Mouse (Mus musculus): Measurements from ENCODE around the gene Hnrnpr.

The Hnrnpr gene

DNA sequence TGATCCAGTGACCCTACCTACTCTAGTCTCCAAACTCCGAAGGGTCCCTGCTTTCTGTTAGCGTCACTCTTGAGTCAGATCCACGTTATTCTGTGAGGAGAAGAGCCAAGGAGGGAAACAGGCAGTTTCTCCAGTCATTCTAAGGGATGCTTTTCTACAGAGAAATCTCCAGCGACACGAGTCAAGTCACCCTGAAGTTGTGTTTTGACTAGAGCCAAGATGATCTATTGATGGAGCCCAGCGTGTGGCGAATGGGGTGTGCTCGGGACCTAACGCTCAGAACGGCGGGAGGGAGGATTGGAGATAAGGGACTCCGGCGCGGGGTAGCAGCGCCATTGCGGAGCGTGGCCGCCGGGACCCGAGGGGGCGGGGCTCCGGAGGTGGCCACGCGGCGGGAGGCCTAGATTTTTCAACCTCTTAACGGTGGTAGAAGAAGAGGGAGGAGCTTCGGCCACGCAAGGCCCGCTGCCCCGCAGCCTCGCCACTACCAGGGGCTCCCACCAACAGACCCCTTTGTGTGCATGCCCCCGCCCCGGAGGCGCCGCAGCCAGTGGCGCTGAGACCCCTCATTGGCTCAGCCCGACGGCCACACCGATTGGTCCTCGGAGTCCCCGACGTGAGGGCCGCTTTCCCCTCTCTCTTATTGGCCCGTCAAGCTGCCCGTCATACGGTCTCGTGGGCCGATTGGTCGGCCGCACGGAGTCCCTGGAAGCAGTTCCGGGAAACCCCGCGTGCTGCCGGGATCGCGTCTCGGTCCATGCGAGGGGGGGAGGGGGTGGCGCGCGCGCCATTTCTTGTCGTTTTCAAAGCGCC, at the start of gene Hnrnpr:
Hnrnpr (plus strand) TSS at position 714 of the 813 bp plus-strand sequence.
- DNase-seq = peak; percentile 100

DNA sequence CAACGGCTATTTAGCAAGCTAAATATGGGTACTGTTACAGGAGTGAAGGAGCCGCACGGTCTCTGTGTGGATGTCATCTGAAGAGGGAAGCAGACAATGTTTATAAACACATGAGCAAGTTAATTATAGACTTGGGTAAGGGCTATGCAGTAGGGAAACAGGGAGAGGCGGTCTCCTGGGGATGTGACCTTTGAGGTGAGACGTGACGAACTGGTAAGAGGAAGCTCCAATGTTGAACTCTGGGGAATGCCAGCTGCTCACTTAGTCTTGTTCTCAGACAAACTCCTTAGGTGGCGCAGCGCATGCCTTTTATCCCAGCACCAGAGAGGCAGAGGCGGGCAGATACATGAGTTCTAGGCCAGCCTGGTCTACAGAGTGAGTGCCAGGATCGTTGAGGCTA, 48.8 kb upstream of the Hnrnpr start:
- peak; percentile 50 for DNase-seq

DNA sequence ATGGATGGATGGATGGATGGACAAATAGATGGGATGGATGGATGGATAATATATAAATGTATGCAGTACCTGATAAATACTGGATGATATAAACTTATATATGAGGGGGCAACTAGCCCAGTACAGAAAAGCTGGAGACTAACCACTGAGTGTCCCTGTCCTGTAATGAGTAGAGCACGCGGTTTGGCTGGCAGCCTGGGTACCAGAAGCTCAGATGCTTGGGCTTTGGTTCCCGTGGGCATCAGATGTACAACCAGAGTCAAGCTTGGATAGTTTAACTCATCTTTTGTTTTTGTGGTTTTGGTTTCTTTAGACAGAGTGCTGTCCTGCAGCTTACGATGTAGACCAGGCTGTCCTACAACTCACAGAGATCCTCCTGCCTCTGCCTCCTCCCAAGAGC, 47.2 kb upstream of the Hnrnpr start:
- no peak for DNase-seq

DNA sequence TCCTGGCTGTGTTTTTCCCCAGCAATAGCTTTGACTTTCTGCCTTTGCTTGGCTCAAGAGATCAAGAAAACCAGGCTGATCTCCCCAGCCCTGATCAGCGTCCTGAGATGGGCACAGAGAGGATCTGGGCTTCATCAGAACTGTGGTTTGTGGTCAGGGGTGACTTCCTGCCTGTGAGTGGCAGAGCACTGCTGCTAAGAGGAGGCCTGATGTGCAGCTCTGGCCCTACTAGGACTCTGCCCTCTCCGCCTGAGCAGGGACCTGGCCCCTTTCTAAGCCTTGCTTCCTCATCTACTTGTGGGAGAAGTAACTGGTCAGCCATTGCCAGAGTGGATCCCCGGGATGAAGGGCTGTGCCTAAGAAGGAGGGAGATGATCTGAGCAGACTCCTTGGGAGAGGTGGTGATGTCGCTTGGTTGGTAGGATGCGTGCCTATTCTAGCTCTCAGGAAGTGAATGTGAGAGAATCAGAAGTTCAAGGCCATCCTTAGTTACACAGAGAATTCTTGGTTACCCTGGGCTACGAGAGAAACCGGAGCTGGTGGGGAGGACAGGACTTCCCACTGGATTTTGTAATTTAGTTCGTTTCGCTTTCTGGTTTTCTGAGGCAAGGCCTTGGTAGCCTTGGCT, 43.9 kb upstream of the Hnrnpr start:
- DNase-seq = no peak

DNA sequence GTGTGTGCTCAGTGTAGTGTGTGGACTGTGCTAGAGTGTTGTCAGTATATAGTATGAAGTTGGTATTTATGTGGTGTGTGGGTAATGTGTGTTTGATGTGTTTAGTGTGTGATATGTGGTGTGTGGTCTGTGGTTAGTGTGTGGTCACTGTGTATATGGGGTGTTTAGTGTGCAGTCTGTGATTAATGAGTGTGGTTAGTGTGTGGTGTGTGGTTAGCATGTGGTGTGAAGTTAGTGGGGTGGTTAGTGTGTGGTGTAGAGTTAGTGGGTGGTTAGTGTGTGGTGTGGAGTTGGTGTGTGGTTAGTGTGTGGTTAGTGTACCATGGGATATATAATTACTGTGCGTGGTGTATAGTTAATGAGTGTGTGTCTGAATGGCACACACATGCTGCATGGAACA, 41.8 kb upstream of the Hnrnpr start:
- DNase-seq = no peak

DNA sequence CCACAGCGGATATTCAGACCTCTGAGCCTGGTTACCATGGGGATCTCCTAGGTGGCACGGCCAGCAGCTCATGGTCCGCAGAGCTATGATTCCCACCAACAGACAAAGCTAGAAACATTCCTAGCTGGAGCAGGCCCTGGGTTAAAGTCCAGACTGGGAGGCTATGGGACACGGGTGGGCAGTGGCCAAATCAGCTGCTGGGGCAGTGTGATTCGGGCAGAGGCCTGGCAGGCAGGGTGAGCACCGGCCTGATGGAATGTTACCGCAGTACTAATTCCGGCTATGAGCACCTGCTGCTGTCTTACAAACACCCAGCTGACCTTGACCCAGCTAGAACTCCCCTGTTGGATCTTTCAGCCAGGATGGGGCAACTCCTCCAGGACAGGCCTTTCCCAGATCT, 40.1 kb upstream of the Hnrnpr start:
- no peak for DNase-seq

DNA sequence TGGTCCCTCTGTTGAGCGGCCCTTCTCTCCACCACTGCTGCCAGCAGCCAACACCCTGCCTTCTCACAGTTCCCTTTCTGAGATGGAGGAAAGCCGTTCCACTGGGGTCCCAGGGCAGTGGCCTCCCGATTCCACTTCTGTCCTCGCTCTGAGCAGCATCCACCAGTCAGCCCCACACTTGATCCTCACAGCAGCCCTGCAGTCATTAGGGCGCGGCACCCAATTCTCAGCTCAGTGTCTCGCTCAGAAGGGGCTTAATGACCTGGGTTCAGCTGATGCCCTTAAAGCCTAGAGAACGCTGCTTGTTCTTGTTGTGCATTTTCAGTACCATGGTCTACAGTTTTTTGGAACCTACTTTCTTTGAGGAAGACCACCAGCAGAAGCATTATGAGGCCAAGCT, 29.6 kb upstream of the Hnrnpr start:
- no peak for DNase-seq

DNA sequence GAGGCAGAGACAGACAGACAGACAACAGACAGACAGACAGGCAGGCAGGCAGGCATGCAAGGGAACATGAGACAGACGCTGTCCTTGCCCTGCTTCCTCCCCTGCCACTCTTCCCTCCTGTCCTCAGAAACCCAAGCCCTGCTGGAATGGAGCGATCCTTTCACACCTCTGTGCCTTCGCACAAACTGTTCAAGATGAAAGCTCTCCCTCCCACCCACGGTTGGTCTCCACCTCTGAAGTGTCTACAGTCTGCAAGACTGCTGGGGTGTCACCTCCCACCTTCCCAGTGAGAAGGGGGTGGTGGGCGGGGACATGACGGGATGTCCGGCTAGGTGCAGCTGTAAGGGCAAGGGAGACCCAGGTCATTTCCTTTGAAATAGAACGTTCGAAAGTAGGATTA, 29.1 kb upstream of the Hnrnpr start:
- no peak for DNase-seq

DNA sequence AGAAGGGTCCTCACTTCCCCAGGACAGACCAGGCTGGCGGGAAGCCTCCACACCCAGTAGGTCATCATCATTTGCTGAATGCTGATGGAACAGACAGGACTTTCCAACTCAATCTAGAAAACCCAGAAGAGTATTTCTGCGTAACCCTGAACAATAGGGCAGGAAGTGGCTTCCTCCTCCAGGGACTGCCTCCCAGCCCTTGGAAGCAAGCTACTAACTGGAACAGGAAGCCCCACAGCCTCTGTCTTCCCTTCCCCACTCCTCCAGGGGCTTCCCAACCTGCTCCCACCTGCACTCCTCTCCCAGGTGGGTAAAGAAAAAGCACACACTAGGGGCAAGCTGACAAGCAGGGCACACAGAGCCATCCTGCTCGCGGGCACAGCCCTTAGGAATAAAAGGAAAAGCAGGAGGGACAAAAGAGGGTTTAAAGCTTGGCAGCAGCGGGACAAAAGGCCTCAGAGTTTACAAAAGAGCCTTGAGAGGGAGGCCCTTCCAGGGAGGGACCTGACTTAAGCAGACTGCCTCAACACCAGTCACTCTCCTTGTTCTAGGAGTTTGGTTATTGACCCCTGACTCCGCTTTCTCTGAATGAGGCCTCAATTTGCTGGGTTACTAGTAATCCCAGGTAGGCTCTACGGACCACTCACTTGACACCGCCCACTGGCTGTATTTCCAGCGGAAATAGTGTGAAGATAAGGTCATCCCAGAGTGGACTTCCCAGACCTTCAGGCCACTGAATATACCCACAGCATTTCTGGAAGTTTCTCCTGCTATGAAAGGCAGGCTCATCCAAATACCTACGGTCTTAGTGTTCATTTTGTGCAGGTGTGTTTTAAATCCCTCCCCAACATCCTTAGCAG, 27.9 kb upstream of the Hnrnpr start:
- DNase-seq = peak; percentile 55

DNA sequence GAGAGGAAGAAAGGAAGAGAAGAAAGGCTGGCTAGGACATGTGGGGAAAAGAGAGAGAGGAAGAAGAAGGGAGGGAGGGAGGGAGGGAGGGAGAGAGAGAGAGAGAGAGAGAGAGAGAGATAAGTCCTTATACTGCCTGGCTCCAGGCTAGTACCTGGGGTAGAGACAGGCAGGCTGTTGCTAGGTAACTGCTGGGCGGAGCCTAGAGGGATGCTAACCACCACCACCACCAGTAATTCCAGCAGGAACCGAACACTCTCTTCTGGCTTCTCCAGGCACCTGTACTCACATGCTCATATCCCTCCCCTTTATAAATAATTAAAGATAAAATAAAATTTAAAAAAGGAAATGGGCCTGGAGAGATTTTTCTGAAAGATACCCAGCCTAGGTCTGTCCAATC, 27.0 kb upstream of the Hnrnpr start:
- DNase-seq = peak; percentile 18

DNA sequence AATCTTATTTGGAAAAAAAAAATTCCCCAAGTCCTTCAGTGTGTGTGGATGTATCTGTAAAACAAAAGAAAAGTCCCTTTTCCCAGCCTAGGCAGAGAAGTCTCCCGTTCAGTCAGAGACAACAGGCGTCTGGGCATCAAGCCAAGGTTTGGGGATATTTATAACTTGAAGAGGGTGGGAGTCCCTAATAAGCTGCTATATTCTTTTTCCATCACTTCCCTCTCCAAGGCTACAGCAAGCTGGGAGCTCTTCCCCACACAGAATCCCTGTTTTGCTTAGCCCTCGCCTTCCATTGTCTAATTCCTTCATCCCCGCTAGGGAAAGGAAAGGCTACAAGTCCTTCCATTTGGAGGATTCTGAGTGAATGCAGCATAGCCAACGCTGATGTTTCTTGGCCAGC, 26.3 kb upstream of the Hnrnpr start, which contains the start of gene Zfp46:
Zfp46 (plus strand) TSS at position 229 of the 400 bp plus-strand sequence.
- peak; percentile 96 for DNase-seq

DNA sequence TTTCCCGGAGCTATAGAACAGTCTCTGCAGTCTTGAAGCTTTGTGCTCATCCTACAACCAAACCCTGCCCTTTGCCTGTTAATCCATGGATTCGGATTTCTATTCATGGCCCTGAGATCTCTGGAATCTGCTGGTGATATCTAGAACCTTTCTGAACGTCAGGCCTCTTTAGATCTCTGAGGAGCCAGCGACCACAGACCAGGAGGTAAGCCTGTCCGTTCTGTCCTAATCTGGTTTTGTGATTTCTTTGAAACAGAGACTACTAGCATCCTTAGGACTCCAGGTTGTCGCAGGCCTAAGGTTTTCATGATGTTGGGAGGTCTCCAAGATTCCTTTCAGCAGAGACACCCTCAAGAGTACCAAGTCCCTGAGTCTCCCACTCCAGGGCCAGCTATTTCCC, 25.9 kb upstream of the Hnrnpr start:
- DNase-seq = peak; percentile 16

DNA sequence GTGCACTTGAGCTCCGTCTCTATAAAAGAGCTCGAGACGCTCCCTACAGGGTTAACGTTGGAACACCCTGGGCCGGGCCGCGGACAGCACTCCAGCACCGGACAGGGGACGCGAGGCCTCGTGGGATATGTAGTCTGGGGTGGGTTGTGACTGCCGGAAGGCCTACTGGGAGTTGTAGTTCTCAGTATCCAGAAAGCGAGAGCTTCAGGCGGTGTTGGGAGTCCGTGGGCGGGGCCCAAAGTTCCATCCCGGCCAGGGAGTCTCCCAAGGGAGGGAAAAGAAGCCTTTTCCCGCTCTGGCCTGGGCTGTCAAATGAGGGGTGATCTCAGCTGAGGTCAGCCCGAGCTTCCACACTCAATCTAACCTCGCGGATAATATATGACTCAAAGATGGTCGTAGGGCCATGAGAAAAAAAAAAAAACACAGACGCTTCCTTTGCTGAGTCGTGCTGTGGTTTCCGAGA, 25.4 kb upstream of the Hnrnpr start:
- DNase-seq = peak; percentile 98

DNA sequence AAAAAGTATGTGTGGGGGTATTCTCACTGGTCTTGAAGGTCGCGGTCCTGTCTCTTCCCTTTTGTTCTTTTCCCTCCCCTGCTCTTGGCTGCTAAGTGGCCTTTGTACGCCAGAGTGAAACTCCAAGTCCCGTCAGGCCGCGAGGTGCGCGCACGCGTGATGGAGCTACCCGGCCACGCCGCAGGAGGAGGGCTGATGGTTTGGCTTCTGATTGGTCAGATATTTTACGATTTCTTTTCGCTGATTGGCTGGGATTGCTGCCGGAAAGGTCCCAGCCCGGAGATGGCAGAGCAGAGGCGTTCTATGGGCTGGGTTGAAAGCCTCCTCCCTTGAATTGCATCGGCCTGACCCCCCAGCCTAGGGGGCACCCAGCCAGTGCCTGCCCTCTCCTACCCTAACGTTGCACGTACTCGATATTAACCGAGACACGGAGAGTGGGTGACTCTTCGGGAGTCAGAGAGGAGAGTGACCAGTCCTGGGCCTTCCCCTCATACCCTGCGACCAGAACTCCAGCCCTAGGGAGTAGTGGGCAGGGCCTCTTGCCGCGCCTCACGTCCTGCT, 24.9 kb upstream of the Hnrnpr start:
- peak; percentile 98 for DNase-seq

DNA sequence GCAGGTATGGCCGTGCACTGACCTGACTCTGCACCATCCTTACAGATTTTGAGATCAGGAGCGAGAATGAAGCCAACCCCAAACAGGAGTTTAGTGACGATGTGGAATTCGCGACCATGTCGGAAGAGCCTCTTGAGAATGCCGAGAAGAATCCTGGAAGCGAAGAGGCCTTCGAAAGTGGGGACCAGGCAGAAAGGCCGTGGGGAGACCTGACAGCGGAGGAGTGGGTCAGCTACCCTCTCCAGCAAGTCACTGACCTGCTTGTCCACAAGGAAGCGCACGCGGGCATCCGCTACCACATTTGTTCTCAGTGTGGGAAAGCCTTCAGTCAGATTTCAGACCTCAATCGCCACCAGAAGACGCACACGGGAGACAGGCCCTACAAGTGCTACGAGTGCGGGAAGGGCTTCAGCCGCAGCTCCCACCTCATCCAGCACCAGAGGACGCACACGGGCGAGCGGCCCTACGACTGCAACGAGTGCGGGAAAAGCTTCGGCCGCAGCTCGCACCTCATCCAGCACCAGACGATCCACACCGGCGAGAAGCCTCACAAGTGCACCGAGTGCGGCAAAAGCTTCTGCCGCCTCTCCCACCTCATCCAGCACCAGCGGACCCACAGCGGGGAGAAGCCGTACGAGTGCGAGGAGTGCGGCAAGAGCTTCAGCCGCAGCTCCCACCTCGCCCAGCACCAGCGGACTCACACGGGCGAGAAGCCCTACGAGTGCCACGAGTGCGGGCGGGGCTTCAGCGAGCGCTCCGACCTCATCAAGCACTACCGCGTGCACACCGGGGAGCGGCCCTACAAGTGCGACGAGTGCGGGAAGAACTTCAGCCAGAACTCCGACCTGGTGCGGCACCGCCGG, 20.6 kb upstream of the Hnrnpr start:
- no peak for DNase-seq

DNA sequence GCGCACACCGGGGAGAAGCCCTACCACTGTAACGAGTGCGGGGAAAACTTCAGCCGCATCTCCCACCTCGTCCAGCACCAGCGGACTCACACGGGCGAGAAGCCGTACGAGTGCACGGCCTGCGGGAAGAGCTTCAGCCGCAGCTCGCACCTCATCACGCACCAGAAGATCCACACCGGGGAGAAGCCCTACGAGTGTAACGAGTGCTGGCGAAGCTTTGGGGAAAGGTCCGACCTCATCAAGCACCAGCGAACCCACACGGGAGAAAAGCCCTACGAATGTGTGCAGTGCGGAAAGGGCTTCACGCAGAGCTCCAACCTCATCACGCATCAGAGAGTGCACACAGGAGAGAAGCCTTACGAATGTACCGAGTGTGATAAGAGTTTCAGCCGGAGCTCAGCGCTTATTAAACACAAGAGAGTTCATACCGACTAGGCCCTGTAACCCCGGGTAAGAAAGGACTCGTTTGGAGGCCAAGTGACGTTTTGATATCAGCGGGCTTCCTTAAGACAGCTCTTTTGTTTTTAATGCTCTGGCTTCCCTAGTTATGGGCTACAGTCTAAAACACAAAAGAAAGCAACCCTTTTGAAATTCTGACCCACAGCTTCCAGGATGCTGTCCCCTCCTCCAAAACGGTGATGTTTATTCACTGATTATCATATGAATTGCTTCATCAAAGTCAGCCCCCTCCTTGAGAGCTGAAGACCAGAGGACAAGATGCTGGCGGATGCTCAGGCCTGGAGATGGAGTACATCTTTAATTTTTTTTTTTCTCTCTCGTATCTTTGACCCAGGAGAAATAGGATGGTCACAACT, 19.8 kb upstream of the Hnrnpr start:
- no peak for DNase-seq

DNA sequence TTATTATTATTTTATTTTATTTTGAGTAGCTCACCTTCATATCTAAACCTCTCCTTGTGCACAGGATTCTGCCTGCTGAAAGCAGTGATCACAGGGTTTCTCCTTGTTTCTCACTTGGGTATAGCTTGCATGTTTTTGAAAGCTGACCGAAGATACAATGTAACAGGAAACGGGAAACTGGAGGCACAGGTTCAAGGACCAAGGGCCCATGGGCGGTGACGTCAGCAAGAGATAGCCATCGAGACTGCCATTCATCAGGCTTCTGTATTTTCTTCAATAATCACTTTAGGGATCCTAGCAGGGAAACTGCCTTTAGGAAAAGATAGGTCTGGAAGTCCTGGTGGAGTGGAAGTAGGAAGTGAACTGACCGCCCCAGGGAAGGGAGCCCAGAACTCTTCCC, 19.1 kb upstream of the Hnrnpr start:
- DNase-seq = no peak

DNA sequence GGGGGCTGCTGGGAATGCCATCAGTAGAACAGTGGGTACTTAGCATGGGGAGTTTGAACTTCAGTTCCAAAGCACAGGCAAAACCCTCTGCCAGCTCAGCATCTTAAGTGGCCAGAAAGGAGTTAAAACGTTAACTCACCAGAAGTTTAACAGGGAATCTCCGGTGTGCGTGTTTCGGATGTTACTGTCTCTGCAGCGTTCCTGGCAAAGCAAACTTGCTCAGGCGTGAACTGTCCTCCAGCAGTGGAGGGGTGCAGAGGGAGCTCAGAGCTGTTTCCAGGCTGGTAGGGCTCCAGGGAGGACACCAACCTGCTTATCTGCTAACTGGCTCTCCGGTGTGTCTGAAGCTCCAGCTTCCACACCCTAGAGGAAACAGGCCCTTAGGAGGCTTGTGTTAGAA, 14.8 kb upstream of the Hnrnpr start:
- no peak for DNase-seq

DNA sequence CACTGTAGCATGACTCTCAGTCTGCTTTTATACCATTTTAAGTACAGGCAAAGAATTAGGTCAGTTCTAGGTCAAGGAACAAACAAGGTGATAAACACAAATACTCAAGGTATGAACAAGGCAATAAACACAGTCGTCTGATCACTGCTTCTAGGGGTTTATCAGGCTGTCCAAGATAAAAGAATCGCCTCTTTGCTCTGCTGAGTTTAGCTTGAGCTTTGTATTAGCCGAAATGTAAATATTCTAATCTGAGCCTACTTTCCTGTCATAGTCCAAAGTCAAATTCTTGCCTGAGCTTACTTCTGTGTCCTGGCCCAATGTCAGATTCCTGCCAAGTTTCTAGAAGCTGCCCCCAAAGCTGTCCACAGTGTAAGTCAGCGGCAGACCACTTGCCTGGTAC, 8.3 kb upstream of the Hnrnpr start:
- no peak for DNase-seq

DNA sequence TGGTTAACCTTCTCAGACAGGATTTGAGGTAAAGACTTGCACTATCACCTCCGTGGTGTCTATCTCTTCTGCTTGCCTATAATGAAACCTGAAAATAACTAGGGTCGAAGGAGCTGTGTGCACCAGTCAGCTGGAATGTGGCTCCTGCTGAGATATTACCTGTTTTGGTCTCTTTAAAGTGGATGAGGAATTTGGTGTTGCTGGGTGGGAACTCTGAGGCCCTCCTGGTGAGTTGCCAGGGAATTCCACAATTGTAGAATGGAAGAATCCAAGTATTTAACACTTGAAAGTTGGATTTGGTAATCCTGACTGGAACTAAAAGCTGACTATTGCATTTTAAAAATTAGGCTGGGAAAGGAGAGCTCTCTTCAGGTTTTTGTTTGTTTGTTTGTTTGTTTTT, 6.6 kb upstream of the Hnrnpr start:
- peak; percentile 67 for DNase-seq

DNA sequence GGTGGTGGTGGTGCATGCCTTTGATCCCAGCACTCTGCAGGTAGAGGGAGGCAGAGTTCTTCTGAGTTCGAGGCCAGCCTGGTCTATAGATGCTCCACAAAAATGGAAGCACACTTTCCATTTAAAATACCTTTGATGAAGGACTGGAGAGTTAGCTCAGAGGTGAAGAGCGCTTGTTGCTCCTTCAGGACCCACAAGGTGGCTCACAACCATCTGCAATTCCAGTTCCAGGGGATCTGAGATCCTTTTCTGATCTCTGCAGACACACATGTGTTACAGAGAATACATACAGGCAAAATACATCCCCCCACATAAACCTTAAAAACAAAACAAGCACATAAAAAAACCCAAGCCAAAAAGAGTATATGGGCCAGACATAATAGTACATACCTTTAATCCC, 2.4 kb upstream of the Hnrnpr start:
- no peak for DNase-seq

Measured in lung, postnatal 10 days (tissue).